Mouse (Mus musculus): ENCODE measurements around the gene Pcdh8.

Gene Pcdh8

GRCm38 (mm10) chr14:79771094-79771535 is at the start of gene Pcdh8:
TSS of gene Pcdh8 (minus strand) at chr14:79771312.
- DNase-seq (ENCODE audit: low spot score): no peak

- DNase-seq (ENCODE audit: low spot score): no peak
Measured at GRCm38 (mm10) chr14:79814709-79815108, 43.6 kb upstream of the Pcdh8 start.

- DNase-seq (ENCODE audit: low spot score): no peak
Measured at GRCm38 (mm10) chr14:79814084-79814483, 43.0 kb upstream of the Pcdh8 start.

GRCm38 (mm10) chr14:79793179-79793578 is 22.1 kb upstream of the Pcdh8 start:
- DNase-seq (ENCODE audit: low spot score): no peak

GRCm38 (mm10) chr14:79789535-79789934 is 18.4 kb upstream of the Pcdh8 start:
- no peak for DNase-seq (ENCODE audit: low spot score)

GRCm38 (mm10) chr14:79788656-79789204 is 17.6 kb upstream of the Pcdh8 start:
- DNase-seq (ENCODE audit: low spot score): no peak

GRCm38 (mm10) chr14:79787918-79788317 is 16.8 kb upstream of the Pcdh8 start:
- no peak for DNase-seq (ENCODE audit: low spot score)

GRCm38 (mm10) chr14:79785400-79785799 is 14.3 kb upstream of the Pcdh8 start:
- DNase-seq (ENCODE audit: low spot score): no peak

GRCm38 (mm10) chr14:79780889-79781288 is 9.8 kb upstream of the Pcdh8 start:
- DNase-seq (ENCODE audit: low spot score): no peak

GRCm38 (mm10) chr14:79780332-79780731 is 9.2 kb upstream of the Pcdh8 start:
- no peak for DNase-seq (ENCODE audit: low spot score)

- DNase-seq (ENCODE audit: low spot score): no peak
Measured at GRCm38 (mm10) chr14:79779841-79780240, 8.7 kb upstream of the Pcdh8 start.

- DNase-seq (ENCODE audit: low spot score): no peak
Measured at GRCm38 (mm10) chr14:79773425-79774391, 2.6 kb upstream of the Pcdh8 start.

- no peak for DNase-seq (ENCODE audit: low spot score)
Measured at GRCm38 (mm10) chr14:79771802-79772511, 845 bp upstream of the Pcdh8 start.

GRCm38 (mm10) chr14:79770306-79771093 is 612 bp downstream of the Pcdh8 start:
- DNase-seq (ENCODE audit: low spot score): no peak

GRCm38 (mm10) chr14:79769618-79770017 is 1.5 kb downstream of the Pcdh8 start:
- no peak for DNase-seq (ENCODE audit: low spot score)

- no peak for DNase-seq (ENCODE audit: low spot score)
Measured at GRCm38 (mm10) chr14:79768996-79769395, 2.1 kb downstream of the Pcdh8 start.

GRCm38 (mm10) chr14:79768076-79768830 is 2.9 kb downstream of the Pcdh8 start:
- DNase-seq (ENCODE audit: low spot score): no peak

GRCm38 (mm10) chr14:79767601-79768000 is 3.5 kb downstream of the Pcdh8 start:
- no peak for DNase-seq (ENCODE audit: low spot score)

- no peak for DNase-seq (ENCODE audit: low spot score)
Measured at GRCm38 (mm10) chr14:79765196-79765765, 5.8 kb downstream of the Pcdh8 start.

GRCm38 (mm10) chr14:79754601-79755222 is 16.4 kb downstream of the Pcdh8 start:
- no peak for DNase-seq (ENCODE audit: low spot score)

Measured in spleen, adult 12 weeks (tissue).